Mouse (Mus musculus) C2C12 (cell line): ENCODE results near the gene Capn5.

ENCODE experiments used
- CEBPB ChIP-seq: IDR thresholded peaks from one replicate; pipeline ENCODE4 v1.6.1; 2011; ENCODE audit warnings: low read depth, mild to moderate bottlenecking, control low read depth, moderate library complexity
- CTCF ChIP-seq: IDR thresholded peaks from one replicate; pipeline ENCODE4 v1.5.1; 2011; ENCODE audit not compliant: control insufficient read depth, insufficient read depth, insufficient read length
- MYOD1 ChIP-seq: IDR thresholded peaks from one replicate; pipeline ENCODE4 v1.6.1; 2011; ENCODE audit warnings: low read depth; ENCODE audit not compliant: control insufficient read depth, insufficient read length
- USF1 ChIP-seq: IDR thresholded peaks from one replicate; pipeline ENCODE4 v1.6.1; 2011; ENCODE audit warnings: low read depth, mild to moderate bottlenecking, control low read depth, moderate library complexity

DNA sequence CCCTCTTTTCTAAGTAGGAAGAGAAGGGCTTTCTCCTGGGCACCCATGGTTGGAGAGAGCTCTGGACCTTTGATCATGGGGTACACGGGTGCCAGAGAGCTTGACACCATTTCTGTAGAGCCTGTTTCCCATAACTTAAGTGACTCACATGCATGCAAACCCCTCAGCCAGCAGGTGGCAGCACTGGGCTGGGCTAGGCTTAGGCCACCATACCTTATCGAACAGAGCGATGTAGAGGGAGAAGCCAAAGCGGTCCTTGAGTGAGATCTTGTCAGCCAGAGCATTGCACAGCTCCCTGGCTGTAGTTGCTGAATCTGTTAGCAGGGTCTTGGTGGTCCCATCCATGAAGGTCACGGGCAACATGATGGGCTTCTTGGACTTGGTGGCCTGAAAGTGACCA is 106.5 kb downstream of the Capn5 start:
- peak; percentile 38 for TF ChIP-seq CTCF
- no peak for TF ChIP-seq MYOD1
- no peak for TF ChIP-seq USF1
- TF ChIP-seq CEBPB, result no peak
